Mouse (Mus musculus): ENCODE measurements at regions not wholly inside any gene's neighbourhood (a gene's known extent, or its start where the extent isn't known, plus 50 kb on each side); places are given as distances from the start of the nearest gene placed in this dataset.

DNA sequence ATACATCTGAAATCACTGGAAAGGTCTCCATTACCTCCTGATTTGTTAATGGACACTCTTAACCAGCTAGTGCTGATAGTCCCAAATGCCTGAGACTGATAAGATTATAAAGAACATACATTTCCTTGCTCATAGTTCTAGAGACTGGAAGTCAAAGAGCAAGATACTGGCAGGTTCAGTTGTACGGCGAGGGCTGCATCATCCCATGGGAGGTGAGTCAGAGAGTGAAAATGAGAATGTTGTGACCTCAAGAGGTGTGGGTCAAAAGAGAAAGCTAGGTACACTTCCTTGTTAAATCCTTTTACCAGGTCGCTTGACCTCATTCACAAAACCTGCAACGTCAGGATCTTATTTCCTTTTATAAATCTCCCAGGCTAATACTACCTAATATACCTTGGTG, 72.7 kb upstream of the Klf12 start:
- DNase-seq (no peak), ATAC-seq (no peak)
- H3K27ac ChIP-seq (ENCODE audit: low read depth) = no peak overlapping the region
- TF ChIP-seq CTCF (IDR thresholded peaks at IDR 0.05; ENCODE audit: low read depth) (no peak), EP300 (IDR thresholded peaks at IDR 0.05; ENCODE audit: low read depth) (no peak)
- no peak overlapping the region for H3K4me3 ChIP-seq (ENCODE audit: low read depth, low read length)
- H3K27me3 ChIP-seq (ENCODE audit: insufficient read depth, low read length) = no peaks in the 10 kb centered on the region
- no peaks in the 10 kb centered on the region; the same call in 1 of the 2 replicates for H3K4me1 ChIP-seq (ENCODE audit: insufficient read depth)
- no peak overlapping the region for H3K4me2 ChIP-seq (ENCODE audit: low read depth, low read length)
- WGBS (ENCODE audit: insufficient replicate concordance) = 74% methylated on average over 4 of the region's 4 CpGs
- H3K36me3 ChIP-seq (replicated peaks; ENCODE audit: insufficient read depth, low read length) = no peaks in the 10 kb centered on the region
- H3K9me3 ChIP-seq (ENCODE audit: low read length) = no peaks in the 10 kb centered on the region
- no peak overlapping the region for H3K9ac ChIP-seq (replicated peaks)

DNA sequence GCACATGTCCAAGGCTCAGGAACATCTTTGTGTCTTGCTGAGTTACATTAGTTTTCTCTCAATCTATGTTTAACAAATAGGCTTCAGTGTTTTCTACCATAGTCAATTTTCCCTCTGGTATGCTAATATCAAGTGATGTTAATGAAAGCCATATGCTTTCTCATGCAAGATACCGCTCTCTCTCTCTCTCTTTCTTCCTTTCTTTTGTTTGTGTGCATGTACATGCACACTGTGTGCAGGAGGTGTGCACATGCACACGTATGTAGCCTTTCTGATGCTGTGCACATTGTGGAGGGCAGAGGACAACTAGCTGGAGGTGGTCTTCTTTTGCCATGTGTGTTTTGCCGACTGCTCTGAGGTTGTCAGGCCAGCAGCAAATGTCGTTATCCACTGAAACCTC, 69.0 kb upstream of the Klf12 start:
- WGBS (ENCODE audit: insufficient replicate concordance) = 65% methylated on average over 4 of the region's 4 CpGs
- Histone ChIP-seq H3K36me3 (replicated peaks; ENCODE audit: insufficient read depth, low read length) (no peaks in the 10 kb centered on the region), H3K4me3 (ENCODE audit: low read depth, low read length) (no peak overlapping the region), H3K4me1 (ENCODE audit: insufficient read depth) (no peaks in the 10 kb centered on the region; the same call in 1 of the 2 replicates), H3K27me3 (ENCODE audit: insufficient read depth, low read length) (no peaks in the 10 kb centered on the region), H3K9me3 (ENCODE audit: low read length) (no peaks in the 10 kb centered on the region), H3K9ac (replicated peaks) (no peak overlapping the region), H3K4me2 (ENCODE audit: low read depth, low read length) (no peak overlapping the region), H3K27ac (ENCODE audit: low read depth) (peak overlapping the region; percentile 75)
- ATAC-seq (no peak), DNase-seq (no peak)
- TF ChIP-seq CTCF (IDR thresholded peaks at IDR 0.05; ENCODE audit: low read depth) = no peak
- no peak for TF ChIP-seq EP300 (IDR thresholded peaks at IDR 0.05; ENCODE audit: low read depth)

DNA sequence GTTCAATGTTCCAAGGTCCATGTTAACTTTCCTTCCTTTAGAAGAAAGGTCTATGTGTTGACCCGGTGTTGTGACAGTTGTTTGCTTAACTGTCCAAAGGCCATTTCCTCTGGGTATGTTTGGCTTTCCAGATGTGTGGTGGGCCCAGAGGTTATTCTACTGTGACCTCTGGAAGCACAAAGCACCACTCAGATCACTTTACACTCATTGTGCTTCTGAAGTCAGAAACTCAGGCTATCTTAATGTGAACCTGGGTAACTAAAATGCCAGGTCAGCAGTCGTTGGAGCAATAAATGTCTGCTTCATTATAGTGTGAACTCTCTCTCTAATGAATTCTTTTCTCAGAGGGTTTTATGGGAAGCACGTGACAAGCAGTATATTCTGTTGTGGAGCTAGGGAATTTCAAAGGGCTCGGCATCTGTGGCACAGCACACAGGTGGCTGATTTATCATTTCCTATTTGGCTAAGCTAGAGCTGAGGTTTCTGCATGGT, 68.5 kb upstream of the Klf12 start:
- Histone ChIP-seq H3K9me3 (ENCODE audit: low read length) (no peaks in the 10 kb centered on the region), H3K4me3 (ENCODE audit: low read depth, low read length) (no peak overlapping the region), H3K4me2 (ENCODE audit: low read depth, low read length) (no peak overlapping the region), H3K9ac (replicated peaks) (no peak overlapping the region), H3K27me3 (ENCODE audit: insufficient read depth, low read length) (no peaks in the 10 kb centered on the region), H3K36me3 (replicated peaks; ENCODE audit: insufficient read depth, low read length) (no peaks in the 10 kb centered on the region), H3K4me1 (ENCODE audit: insufficient read depth) (no peaks in the 10 kb centered on the region; the same call in 1 of the 2 replicates), H3K27ac (ENCODE audit: low read depth) (peak overlapping the region; percentile 75)
- TF ChIP-seq CTCF (IDR thresholded peaks at IDR 0.05; ENCODE audit: low read depth) = no peak
- peak; percentile 87 for TF ChIP-seq EP300 (IDR thresholded peaks at IDR 0.05; ENCODE audit: low read depth)
- DNase-seq = peak; percentile 31
- ATAC-seq = peak; percentile 97
- 33% methylated on average over 4 of the region's 4 CpGs for WGBS (ENCODE audit: insufficient replicate concordance)

DNA sequence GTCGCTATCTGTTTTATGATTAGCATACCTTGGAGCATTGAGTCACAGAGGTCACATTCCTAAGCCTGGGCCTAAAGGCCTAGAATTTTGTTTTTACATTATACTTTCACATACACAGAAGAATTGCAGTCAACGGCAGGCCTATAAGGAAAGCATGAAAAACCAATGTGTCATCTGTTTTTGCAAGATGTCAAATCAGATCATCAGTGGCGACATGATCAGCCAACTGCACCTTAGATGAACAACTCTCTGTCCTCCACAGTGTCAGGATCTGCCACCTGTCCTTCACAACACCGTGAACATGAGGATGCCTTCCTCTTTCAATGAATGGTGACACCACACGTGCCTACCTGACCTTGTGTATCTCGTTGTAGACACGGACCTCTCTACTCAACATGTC, 66.5 kb upstream of the Klf12 start:
- no peak overlapping the region for H3K4me3 ChIP-seq (ENCODE audit: low read depth, low read length)
- no peak overlapping the region for H3K4me2 ChIP-seq (ENCODE audit: low read depth, low read length)
- no peaks in the 10 kb centered on the region for H3K36me3 ChIP-seq (replicated peaks; ENCODE audit: insufficient read depth, low read length)
- no peak for DNase-seq
- H3K27ac ChIP-seq (ENCODE audit: low read depth) = no peak overlapping the region
- no peak for ATAC-seq
- H3K27me3 ChIP-seq (ENCODE audit: insufficient read depth, low read length) = no peaks in the 10 kb centered on the region
- TF ChIP-seq EP300 (IDR thresholded peaks at IDR 0.05; ENCODE audit: low read depth) (no peak), CTCF (IDR thresholded peaks at IDR 0.05; ENCODE audit: low read depth) (no peak)
- no peaks in the 10 kb centered on the region; the same call in 1 of the 2 replicates for H3K4me1 ChIP-seq (ENCODE audit: insufficient read depth)
- no peak overlapping the region for H3K9ac ChIP-seq (replicated peaks)
- 81% methylated on average over 7 of the region's 7 CpGs for WGBS (ENCODE audit: insufficient replicate concordance)
- H3K9me3 ChIP-seq (ENCODE audit: low read length) = no peaks in the 10 kb centered on the region

DNA sequence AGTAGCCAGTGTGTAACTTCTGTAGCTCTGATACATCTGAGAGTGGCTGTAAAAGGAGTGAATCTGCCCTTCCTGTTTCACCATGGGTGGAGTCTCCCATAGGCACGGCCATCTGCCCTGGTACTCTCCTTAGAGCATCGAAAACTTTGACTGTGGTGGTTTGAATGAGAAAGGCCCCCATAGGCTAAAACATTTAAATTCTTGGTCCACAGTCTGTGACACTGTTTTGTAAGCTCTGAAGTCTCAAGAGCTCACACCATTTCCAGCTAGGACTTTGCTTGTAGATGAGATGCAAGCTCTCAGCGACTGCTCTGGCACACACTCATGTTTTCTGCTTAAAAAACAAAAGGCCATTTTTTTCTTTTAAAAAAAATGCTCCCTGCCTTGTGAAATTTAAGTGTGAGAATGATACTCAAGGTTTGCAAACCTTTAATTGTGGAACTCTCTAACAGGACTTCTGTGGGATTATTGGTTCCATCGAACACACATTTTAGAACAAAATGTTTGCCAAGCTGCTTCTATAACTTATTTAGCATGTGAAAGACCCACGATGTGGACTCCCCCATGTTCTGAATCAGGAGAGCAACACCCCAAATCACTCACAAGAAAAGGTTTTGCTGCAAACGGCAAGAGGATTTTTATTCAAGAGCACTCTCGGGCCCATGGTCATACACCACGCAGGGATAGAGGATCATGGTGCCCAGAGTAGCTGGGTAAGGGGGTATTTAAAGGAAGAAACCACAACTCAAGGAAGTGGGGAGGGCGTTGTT, 65.7 kb upstream of the Klf12 start:
- H3K27ac ChIP-seq (ENCODE audit: low read depth) = no peak overlapping the region
- H3K9me3 ChIP-seq (ENCODE audit: low read length) = no peaks in the 10 kb centered on the region
- H3K9ac ChIP-seq (replicated peaks) = no peak overlapping the region
- DNase-seq (no peak), ATAC-seq (no peak)
- no peaks in the 10 kb centered on the region; the same call in 1 of the 2 replicates for H3K4me1 ChIP-seq (ENCODE audit: insufficient read depth)
- 76% methylated on average over 9 of the region's 9 CpGs for WGBS (ENCODE audit: insufficient replicate concordance)
- TF ChIP-seq EP300 (IDR thresholded peaks at IDR 0.05; ENCODE audit: low read depth) (no peak), CTCF (IDR thresholded peaks at IDR 0.05; ENCODE audit: low read depth) (no peak)
- H3K4me2 ChIP-seq (ENCODE audit: low read depth, low read length) = no peak overlapping the region
- H3K4me3 ChIP-seq (ENCODE audit: low read depth, low read length) = no peak overlapping the region
- no peaks in the 10 kb centered on the region for H3K36me3 ChIP-seq (replicated peaks; ENCODE audit: insufficient read depth, low read length)
- no peaks in the 10 kb centered on the region for H3K27me3 ChIP-seq (ENCODE audit: insufficient read depth, low read length)

DNA sequence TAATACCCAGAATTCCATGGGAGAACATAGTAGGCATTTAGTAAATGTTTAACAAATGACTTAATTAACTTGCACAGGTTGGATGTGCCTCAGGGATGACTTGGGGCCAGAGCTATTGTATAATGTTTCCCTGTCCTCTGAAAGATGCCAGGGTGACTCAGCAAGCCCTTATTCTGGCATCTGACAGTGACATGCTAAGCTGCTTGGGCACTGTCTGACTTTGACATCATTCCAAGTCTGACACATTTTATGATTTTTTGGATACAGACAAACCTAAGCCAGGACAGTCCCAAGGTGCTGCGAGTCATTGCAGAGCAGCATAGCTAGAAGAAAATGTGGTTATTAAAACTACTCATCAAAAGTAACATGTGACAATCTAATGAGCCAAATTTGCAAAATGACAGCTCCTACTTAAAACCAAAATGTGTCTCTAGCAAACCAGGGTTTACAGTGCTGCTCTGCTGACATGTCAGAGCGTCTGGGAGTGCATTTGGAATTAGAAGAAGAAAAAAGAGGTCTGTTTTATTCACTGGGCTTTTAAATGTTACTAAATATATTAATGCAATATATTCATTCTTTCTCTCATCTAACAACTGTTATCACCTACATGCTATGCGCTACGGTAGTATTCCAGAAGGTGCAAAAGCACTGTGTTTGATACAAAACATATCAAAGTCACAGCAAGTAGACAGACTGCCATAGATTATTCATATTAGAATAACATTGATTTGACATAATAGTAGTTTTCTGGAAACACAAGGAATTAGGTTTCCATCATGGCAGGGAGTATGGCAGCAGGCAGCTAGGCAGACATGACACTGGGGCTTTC, 64.1 kb upstream of the Klf12 start:
- TF ChIP-seq CTCF (IDR thresholded peaks at IDR 0.05; ENCODE audit: low read depth) (no peak), EP300 (IDR thresholded peaks at IDR 0.05; ENCODE audit: low read depth) (no peak)
- no peak overlapping the region for H3K9ac ChIP-seq (replicated peaks)
- no peaks in the 10 kb centered on the region for H3K36me3 ChIP-seq (replicated peaks; ENCODE audit: insufficient read depth, low read length)
- no peak overlapping the region for H3K4me2 ChIP-seq (ENCODE audit: low read depth, low read length)
- ATAC-seq (no peak), DNase-seq (no peak)
- H3K27me3 ChIP-seq (ENCODE audit: insufficient read depth, low read length) = no peaks in the 10 kb centered on the region
- H3K4me3 ChIP-seq (ENCODE audit: low read depth, low read length) = no peak overlapping the region
- no peaks in the 10 kb centered on the region; the same call in 1 of the 2 replicates for H3K4me1 ChIP-seq (ENCODE audit: insufficient read depth)
- WGBS (ENCODE audit: insufficient replicate concordance) = 84% methylated on average over 4 of the region's 4 CpGs
- no peaks in the 10 kb centered on the region for H3K9me3 ChIP-seq (ENCODE audit: low read length)
- H3K27ac ChIP-seq (ENCODE audit: low read depth) = no peak overlapping the region
